Mouse (Mus musculus) naive thymus-derived CD4-positive, alpha-beta T cell, adult 2 months (primary cell): ENCODE results near the gene Hhipl1.
A peak's percentile ranks its signal among the peaks of the same experiment; 100 is the strongest.

Source experiments
- DNase-seq: peaks from one replicate; pipeline ENCODE4 v3.0.0-alpha.2; 2011; ENCODE audit warnings: low read depth

The Hhipl1 gene

GRCm38 (mm10) chr12:108305812-108306794 is at the start of gene Hhipl1:
Gene Hhipl1, plus strand, starts transcription at chr12:108306270.
- DNase-seq, result no peak

- DNase-seq, result no peak
These were observed 49.3 kb upstream of the Hhipl1 start for GRCm38 (mm10) chr12:108256734-108257133.

GRCm38 (mm10) chr12:108259322-108260049 is 46.6 kb upstream of the Hhipl1 start:
- no peak for DNase-seq

GRCm38 (mm10) chr12:108260950-108261349 is 45.1 kb upstream of the Hhipl1 start:
- DNase-seq, result no peak

GRCm38 (mm10) chr12:108264918-108265317 is 41.2 kb upstream of the Hhipl1 start:
- DNase-seq, result no peak

- DNase-seq, result no peak
These were observed 40.0 kb upstream of the Hhipl1 start for GRCm38 (mm10) chr12:108265831-108266619.

- no peak for DNase-seq
These were observed 38.4 kb upstream of the Hhipl1 start for GRCm38 (mm10) chr12:108267653-108268052.

- no peak for DNase-seq
These were observed 37.1 kb upstream of the Hhipl1 start for GRCm38 (mm10) chr12:108268970-108269369.

- DNase-seq, result no peak
These were observed 36.4 kb upstream of the Hhipl1 start for GRCm38 (mm10) chr12:108269699-108270098.

GRCm38 (mm10) chr12:108270240-108270919 is 35.7 kb upstream of the Hhipl1 start:
- DNase-seq, result no peak

GRCm38 (mm10) chr12:108271351-108272142 is 34.5 kb upstream of the Hhipl1 start:
- no peak for DNase-seq

GRCm38 (mm10) chr12:108272143-108272635 is 33.9 kb upstream of the Hhipl1 start:
- DNase-seq, result no peak

GRCm38 (mm10) chr12:108273466-108274312 is 32.4 kb upstream of the Hhipl1 start:
- DNase-seq, result peak; percentile 33

- no peak for DNase-seq
These were observed 31.8 kb upstream of the Hhipl1 start for GRCm38 (mm10) chr12:108274313-108274595.

- DNase-seq, result peak; percentile 74
These were observed 31.2 kb upstream of the Hhipl1 start, which contains the start of gene Ccdc85c for GRCm38 (mm10) chr12:108274661-108275507. Gene Ccdc85c, minus strand, starts transcription at chr12:108275425.

GRCm38 (mm10) chr12:108275508-108275890 is 30.6 kb upstream of the Hhipl1 start:
- DNase-seq, result peak; percentile 97

- DNase-seq, result peak; percentile 57
These were observed 29.9 kb upstream of the Hhipl1 start for GRCm38 (mm10) chr12:108275920-108276822.
